Mouse (Mus musculus) cerebellum, adult (tissue): ENCODE measurements around the gene Olfr1192-ps1.
"Not testable (repeated sequence)": the region's sequence is repeated elsewhere in the genome, so short reads cannot be mapped to it uniquely, and the experiment has no call there.

Source experiments
- ATAC-seq: cut with Nextera tagmentation; 2 replicates; pipeline ENCODE4 v1.9.2; 2017; ENCODE audit warnings: mild to moderate bottlenecking, moderate library complexity, mixed read lengths; ENCODE audit not compliant: insufficient number of reproducible peaks, low FRiP score, low TSS enrichment

The Olfr1192-ps1 gene

DNA sequence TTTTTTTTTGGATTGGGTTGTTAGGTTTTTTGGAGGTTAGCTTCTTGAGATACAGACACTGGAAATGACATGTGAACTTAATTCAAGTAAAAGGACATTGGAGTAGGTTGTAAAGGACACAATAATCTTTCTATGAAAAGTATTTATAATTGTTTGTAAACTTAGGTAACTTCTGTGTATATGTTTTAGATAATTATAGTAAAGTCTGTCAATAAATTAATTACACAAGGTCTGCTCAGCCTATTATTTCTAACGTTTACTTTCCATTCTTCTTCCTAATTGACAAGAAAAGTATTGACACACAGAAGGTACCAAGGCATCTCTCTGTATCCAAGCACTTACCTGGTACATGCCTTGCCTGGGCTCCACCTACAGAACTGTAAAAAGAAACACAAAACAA is at the start of gene Olfr1192-ps1:
Olfr1192-ps1 (plus strand) TSS at position 301 of the 400 bp plus-strand sequence.
- ATAC-seq: no peak

DNA sequence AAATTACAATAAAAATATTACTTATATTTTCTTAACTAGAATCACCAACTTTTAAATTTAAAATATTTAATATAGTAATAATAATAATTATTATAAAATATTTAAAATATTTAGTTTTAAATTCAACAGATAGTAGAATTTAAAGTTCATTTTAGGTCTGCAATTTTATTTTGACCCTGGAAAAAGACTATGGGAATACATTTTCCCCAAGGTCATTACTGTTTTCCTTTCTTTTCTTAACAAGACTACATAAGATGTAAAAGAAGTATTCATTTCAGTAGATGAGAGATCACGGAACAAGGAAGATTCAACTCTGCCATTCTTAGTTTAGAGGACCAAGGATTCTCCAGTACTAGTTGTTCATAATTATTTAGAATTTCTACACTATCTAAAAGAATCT is 8.1 kb upstream of the Olfr1192-ps1 start, which contains the start of gene Olfr1191-ps1:
Olfr1191-ps1 (plus strand) TSS at position 301 of the 400 bp plus-strand sequence.
- ATAC-seq: not testable (repeated sequence)

GRCm38 (mm10) chr2:88675328-88675727 is 27.0 kb downstream of the Olfr1192-ps1 start, which contains the start of gene Olfr1193:
Olfr1193 (plus strand) TSS chr2:88675628.
- ATAC-seq: not testable (repeated sequence)

DNA sequence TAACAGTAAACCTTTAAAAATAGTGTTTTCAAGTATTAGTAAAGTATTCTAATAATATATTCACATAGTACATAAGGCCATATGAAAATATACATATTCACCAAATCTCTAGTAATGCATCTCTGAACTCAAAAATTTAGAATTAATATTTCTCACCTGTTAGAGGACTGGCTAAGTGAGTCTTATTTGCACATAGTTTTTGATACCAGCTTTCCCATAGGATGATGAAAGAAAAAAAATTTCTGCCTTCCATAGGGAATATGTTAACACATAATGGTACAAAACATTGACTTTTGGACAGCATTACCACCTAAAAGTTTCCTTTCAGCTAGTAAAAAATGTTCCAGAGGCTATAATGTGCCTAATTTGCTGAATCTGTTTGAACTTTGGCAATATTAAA is 40.8 kb downstream of the Olfr1192-ps1 start, which contains the start of gene Olfr1195:
Olfr1195 (minus strand) TSS at position 101 of the 400 bp plus-strand sequence.
- no peak for ATAC-seq

- no peak for ATAC-seq
These were observed 56.2 kb downstream of the Olfr1192-ps1 start, which contains the start of gene Olfr1196 for GRCm38 (mm10) chr2:88704497-88704896. Olfr1196 (minus strand) TSS chr2:88704597.
